Mouse (Mus musculus): ENCODE measurements around the gene Lgsn.

DNA sequence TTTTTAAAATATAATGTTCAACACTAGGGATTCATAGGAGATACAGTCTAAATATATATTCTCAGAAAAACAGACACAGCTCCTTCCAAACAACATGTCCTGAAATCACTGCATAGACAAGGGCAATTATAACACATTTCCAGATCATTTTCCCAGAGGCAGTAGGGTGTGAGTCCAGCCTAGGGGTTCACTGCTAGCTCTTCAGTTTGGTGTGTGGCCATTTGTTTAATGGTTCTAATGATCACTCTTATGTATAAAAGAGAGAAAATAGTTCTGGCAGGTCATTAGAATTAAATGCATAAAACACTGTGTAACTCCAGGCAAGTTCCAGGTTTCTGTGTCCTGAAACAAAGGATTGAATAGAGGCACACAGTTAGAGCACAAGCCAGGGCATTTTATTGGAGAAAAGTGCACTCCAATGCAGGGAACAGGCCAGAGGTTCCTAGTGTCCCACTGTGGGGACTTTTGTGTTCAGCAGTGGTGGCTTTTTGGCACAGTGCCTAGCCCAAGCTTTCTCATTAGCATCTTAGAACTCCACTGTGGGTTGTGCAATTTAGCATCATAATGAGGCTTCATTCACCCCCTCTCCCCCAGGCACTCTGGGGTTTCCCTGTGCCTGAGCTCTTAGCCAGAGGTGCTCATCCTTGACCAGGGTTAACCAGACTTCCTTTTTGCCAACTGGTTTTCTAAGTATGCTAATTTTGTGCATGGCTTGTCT, 57.3 kb downstream of the Lgsn start:
- TF ChIP-seq TAL1 (IDR thresholded peaks at IDR 0.05; ENCODE audit: low read length) (no peak), GATA1 (IDR thresholded peaks at IDR 0.05; ENCODE audit: low read length) (no peak)

Measured in erythroblast, embryonic 14.5 days (primary cell).